Mouse (Mus musculus) spleen, postnatal 36 days (tissue): ENCODE data around the gene Ndufa5.
A peak's percentile ranks its signal among the peaks of the same experiment; 100 is the strongest.

ENCODE experiments used
- DNase-seq, 2 experiments: peaks; one replicate each; pipeline ENCODE4 v3.0.0; 2022; ENCODE audit warnings: low spot score in 2 of 2, mixed read lengths in 1 of 2

Ndufa5 gene

GRCm38 (mm10) chr6:24525705-24526104 lies 2.1 kb downstream of the Ndufa5 start:
- no peak for DNase-seq

- no peak for DNase-seq
Measured at GRCm38 (mm10) chr6:24516197-24516596, 11.6 kb downstream of the Ndufa5 start.

- DNase-seq = peak; percentile 5 to 8
Measured at GRCm38 (mm10) chr6:24514552-24515284, 13.1 kb downstream of the Ndufa5 start, which contains the start of gene Iqub. Gene Iqub (minus strand): TSS chr6:24515067.

- DNase-seq = no peak
Measured at GRCm38 (mm10) chr6:24504141-24504540, 23.7 kb downstream of the Ndufa5 start.

- no peak for DNase-seq
Measured at GRCm38 (mm10) chr6:24490341-24490740, 37.5 kb downstream of the Ndufa5 start.

GRCm38 (mm10) chr6:24486530-24486929 lies 41.3 kb downstream of the Ndufa5 start:
- no peak for DNase-seq

GRCm38 (mm10) chr6:24470571-24471132 lies 57.2 kb downstream of the Ndufa5 start:
- no peak for DNase-seq

GRCm38 (mm10) chr6:24470135-24470534 lies 57.7 kb downstream of the Ndufa5 start:
- no peak for DNase-seq
